Mouse (Mus musculus) liver, postnatal 0 days (tissue): ENCODE measurements at regions not wholly inside any gene's neighbourhood (a gene's known extent, or its start where the extent isn't known, plus 50 kb on each side); places are given as distances from the start of the nearest gene placed in this dataset.

Experiments
- CTCF ChIP-seq: sonication (generic); IDR thresholded peaks from 2 replicates; pipeline ENCODE4 v1.5.1; 2016; ENCODE audit warnings: antibody characterized with exemption, low read depth
- EP300 ChIP-seq: IDR thresholded peaks from 2 replicates; pipeline ENCODE4 v1.6.1; 2016; ENCODE audit warnings: antibody characterized with exemption, low read depth, mild to moderate bottlenecking

GRCm38 (mm10) chr2:75318190-75318589 is 340.9 kb upstream of the Hnrnpa3 start:
- TF ChIP-seq CTCF = peak; percentile 46
- no peak for TF ChIP-seq EP300
